Comparison of ENCODE assay signal across 33 mouse cellular contexts in genomic region chr11:121198622-121199021, GRCm38 (mm10). TPM values are rescaled to one million over a fixed set of nuclear protein-coding genes. Genes with fewer than 3 reads are reported as not detected.
DNase-seq lines count a peak whose midpoint lies in the region; ATAC-seq and TF ChIP-seq lines count a peak whose summit lies in the region.
"Had no signal": no experiment of that assay in that cellular context is flagged by ENCODE, and none has a peak within 500 bp of the region (broad histone marks: within the 10 kb centered on the region; RNA-seq: fewer than 3 reads in every experiment).

No protein-coding gene starts in this region.

- TF ChIP-seq CTCF in kidney, postnatal 0 days (IDR thresholded peaks at IDR 0.05; ENCODE audit: low read depth) = no peak
- TF ChIP-seq CTCF in lung, postnatal 0 days (IDR thresholded peaks at IDR 0.05) = no peak
- no peak for TF ChIP-seq CTCF in stomach, postnatal 0 days (IDR thresholded peaks at IDR 0.05; ENCODE audit: low read depth)

- no peak overlapping the region for H3K4me2 ChIP-seq in kidney, postnatal 0 days (ENCODE audit: low read length)
- H3K4me2 ChIP-seq in kidney, embryonic 15.5 days = no peak overlapping the region
- no peak overlapping the region for H3K4me2 ChIP-seq in lung, postnatal 0 days (replicated peaks; ENCODE audit: low read depth, low read length)
- H3K4me2 ChIP-seq in embryonic facial prominence, embryonic 15.5 days (replicated peaks) = no peak overlapping the region
- no peak overlapping the region for H3K4me2 ChIP-seq in stomach, postnatal 0 days (replicated peaks; ENCODE audit: low read depth)
- H3K4me2 ChIP-seq: embryonic facial prominence, embryonic 12.5 days; forebrain, embryonic 13.5 days; heart, embryonic 15.5 days; liver, embryonic 12.5 days; midbrain, embryonic 11.5 days; neural tube, embryonic 12.5 days had no signal

- H3K36me3 ChIP-seq in kidney, postnatal 0 days (ENCODE audit: insufficient read depth, low read length) = peaks cover 3% of the 10 kb centered on the region; the same call in 1 of the 2 replicates
- H3K36me3 ChIP-seq in kidney, embryonic 15.5 days = peaks cover 6% of the 10 kb centered on the region; the same call in 1 of the 2 replicates
- H3K36me3 ChIP-seq in lung, postnatal 0 days (ENCODE audit: insufficient read depth, low read length) = no peaks in the 10 kb centered on the region
- no peaks in the 10 kb centered on the region for H3K36me3 ChIP-seq in embryonic facial prominence, embryonic 15.5 days
- no peaks in the 10 kb centered on the region for H3K36me3 ChIP-seq in stomach, postnatal 0 days (ENCODE audit: control insufficient read depth, insufficient read depth, low read length)
- peaks cover 2% of the 10 kb centered on the region; the same call in 1 of the 2 replicates for H3K36me3 ChIP-seq in limb, embryonic 10.5 days
- H3K36me3 ChIP-seq: heart, embryonic 15.5 days; liver, embryonic 12.5 days had no signal

- H3K9me3 ChIP-seq in kidney, postnatal 0 days (replicated peaks; ENCODE audit: low read length) = no peaks in the 10 kb centered on the region
- no peaks in the 10 kb centered on the region for H3K9me3 ChIP-seq in kidney, embryonic 15.5 days (replicated peaks)
- H3K9me3 ChIP-seq in lung, postnatal 0 days (ENCODE audit: low read length) = no peaks in the 10 kb centered on the region
- no peaks in the 10 kb centered on the region for H3K9me3 ChIP-seq in embryonic facial prominence, embryonic 15.5 days (replicated peaks)
- no peaks in the 10 kb centered on the region for H3K9me3 ChIP-seq in stomach, postnatal 0 days (ENCODE audit: control insufficient read depth, low read length)
- H3K9me3 ChIP-seq in limb, embryonic 10.5 days (replicated peaks) = no peaks in the 10 kb centered on the region
- H3K9me3 ChIP-seq: embryonic facial prominence, embryonic 12.5 days; forebrain, embryonic 13.5 days; heart, embryonic 10.5 days; heart, embryonic 15.5 days; liver, embryonic 12.5 days; neural tube, embryonic 12.5 days had no signal

- DNase-seq in kidney, postnatal 0 days (ENCODE audit: low spot score) = peak; percentile 9
- DNase-seq in lung, postnatal 0 days (ENCODE audit: low spot score) = peak; percentile 41
- no peak for DNase-seq in lung, adult 18-20 months
- DNase-seq in stomach, postnatal 0 days (ENCODE audit: low spot score) = no peak
- DNase-seq in left cerebral cortex, adult 8-10 months (ENCODE audit: low spot score in 2 of 2) = no peak
- DNase-seq in limb, embryonic 10.5 days (ENCODE audit: low spot score) = no peak
- DNase-seq: adrenal gland, postnatal 14 days; cerebellum, adult 11 months; cerebellum, adult 9-10 months; cerebellum, postnatal 36 days; gastrocnemius, postnatal 14 days; heart, adult 11 months; kidney, adult 8-10 months; kidney, postnatal 25 days; liver, postnatal 0 days; thymus, postnatal 14 days had no signal

- no peak overlapping the region for H3K27ac ChIP-seq in kidney, postnatal 0 days
- no peak overlapping the region for H3K27ac ChIP-seq in kidney, embryonic 15.5 days
- no peak overlapping the region for H3K27ac ChIP-seq in lung, postnatal 0 days (ENCODE audit: low read length)
- no peak overlapping the region for H3K27ac ChIP-seq in embryonic facial prominence, embryonic 15.5 days (replicated peaks)
- H3K27ac ChIP-seq in stomach, postnatal 0 days (replicated peaks) = 0 out of 2 replicates have a peak overlapping the region, but pooled peaks have one; percentile 40
- no peak overlapping the region for H3K27ac ChIP-seq in limb, embryonic 10.5 days
- H3K27ac ChIP-seq: embryonic facial prominence, embryonic 12.5 days; forebrain, embryonic 13.5 days; heart, embryonic 10.5 days; heart, embryonic 15.5 days; liver, embryonic 12.5 days; neural tube, embryonic 12.5 days had no signal

- no peak for TF ChIP-seq EP300 in lung, postnatal 0 days (IDR thresholded peaks at IDR 0.05)
- TF ChIP-seq EP300 in stomach, postnatal 0 days (optimal IDR thresholded peaks at IDR 0.05) = no peak

- no peak for ATAC-seq in kidney, postnatal 0 days (replicated peaks; ENCODE audit: low FRiP score, low read depth)
- ATAC-seq in kidney, embryonic 15.5 days (replicated peaks; ENCODE audit: low FRiP score) = no peak
- ATAC-seq in lung, postnatal 0 days = peak; percentile 60
- peak; percentile 44; the same call in 1 of the 2 replicates for ATAC-seq in embryonic facial prominence, embryonic 15.5 days (ENCODE audit: insufficient number of reproducible peaks, low FRiP score, low TSS enrichment, low read depth)
- ATAC-seq in stomach, postnatal 0 days (ENCODE audit: low FRiP score, low TSS enrichment) = no peak; the same call in 1 of the 2 replicates
- ATAC-seq: forebrain, embryonic 13.5 days; hindbrain, embryonic 16.5 days; liver, embryonic 12.5 days; liver, postnatal 0 days; midbrain, embryonic 16.5 days had no signal

- no peak overlapping the region for H3K4me3 ChIP-seq in kidney, postnatal 0 days (replicated peaks; ENCODE audit: low read depth, low read length)
- H3K4me3 ChIP-seq in kidney, embryonic 15.5 days (replicated peaks) = no peak overlapping the region
- no peak overlapping the region for H3K4me3 ChIP-seq in lung, postnatal 0 days (ENCODE audit: low read depth, low read length)
- no peak overlapping the region for H3K4me3 ChIP-seq in embryonic facial prominence, embryonic 15.5 days (replicated peaks)
- H3K4me3 ChIP-seq in stomach, postnatal 0 days (ENCODE audit: low read depth, low read length) = no peak overlapping the region
- H3K4me3 ChIP-seq in limb, embryonic 10.5 days = no peak overlapping the region
- H3K4me3 ChIP-seq: embryonic facial prominence, embryonic 12.5 days; erythroblast, embryonic 14.5 days; forebrain, embryonic 13.5 days; heart, embryonic 10.5 days; heart, embryonic 15.5 days; liver, embryonic 12.5 days; neural tube, embryonic 12.5 days had no signal

- H3K9ac ChIP-seq in kidney, postnatal 0 days (ENCODE audit: low read depth, low read length) = no peak overlapping the region
- no peak overlapping the region for H3K9ac ChIP-seq in kidney, embryonic 15.5 days
- H3K9ac ChIP-seq in lung, postnatal 0 days (replicated peaks; ENCODE audit: low read depth) = no peak overlapping the region
- H3K9ac ChIP-seq in embryonic facial prominence, embryonic 15.5 days = no peak overlapping the region
- no peak overlapping the region for H3K9ac ChIP-seq in stomach, postnatal 0 days (ENCODE audit: low read length)
- H3K9ac ChIP-seq: embryonic facial prominence, embryonic 12.5 days; forebrain, embryonic 13.5 days; heart, embryonic 15.5 days; liver, embryonic 12.5 days; liver, postnatal 0 days; neural tube, embryonic 12.5 days had no signal

- H3K27me3 ChIP-seq in kidney, postnatal 0 days (ENCODE audit: insufficient read depth, low read length) = no peaks in the 10 kb centered on the region
- H3K27me3 ChIP-seq in kidney, embryonic 15.5 days = no peaks in the 10 kb centered on the region
- no peaks in the 10 kb centered on the region for H3K27me3 ChIP-seq in lung, postnatal 0 days (replicated peaks; ENCODE audit: insufficient read depth, low read length)
- H3K27me3 ChIP-seq in embryonic facial prominence, embryonic 15.5 days = no peaks in the 10 kb centered on the region
- H3K27me3 ChIP-seq in stomach, postnatal 0 days (ENCODE audit: control insufficient read depth, insufficient read depth, low read length) = no peaks in the 10 kb centered on the region
- H3K27me3 ChIP-seq in limb, embryonic 10.5 days (ENCODE audit: low read depth, poor library complexity, severe bottlenecking) = no peaks in the 10 kb centered on the region
- H3K27me3 ChIP-seq: embryonic facial prominence, embryonic 12.5 days; forebrain, embryonic 13.5 days; heart, embryonic 15.5 days; liver, embryonic 12.5 days; neural tube, embryonic 12.5 days had no signal

- 24% methylated on average over 2 of the region's 2 CpGs for WGBS in kidney, postnatal 0 days
- WGBS in kidney, embryonic 15.5 days = 16% methylated on average over 2 of the region's 2 CpGs
- WGBS in lung, postnatal 0 days = 8% methylated on average over 2 of the region's 2 CpGs
- WGBS in embryonic facial prominence, embryonic 15.5 days = 41% methylated on average over 2 of the region's 2 CpGs
- WGBS in stomach, postnatal 0 days = 17% methylated on average over 2 of the region's 2 CpGs
- WGBS in limb, embryonic 10.5 days = 56% methylated on average over 2 of the region's 2 CpGs

- no peaks in the 10 kb centered on the region for H3K4me1 ChIP-seq in kidney, postnatal 0 days (replicated peaks; ENCODE audit: insufficient read depth, low read length)
- H3K4me1 ChIP-seq in kidney, embryonic 15.5 days = peaks cover 3% of the 10 kb centered on the region; the same call in 1 of the 2 replicates
- H3K4me1 ChIP-seq in lung, postnatal 0 days (ENCODE audit: insufficient read depth, low read depth, low read length) = no peaks in the 10 kb centered on the region
- peaks cover 3% of the 10 kb centered on the region for H3K4me1 ChIP-seq in embryonic facial prominence, embryonic 15.5 days
- H3K4me1 ChIP-seq in stomach, postnatal 0 days (replicated peaks; ENCODE audit: control insufficient read depth, insufficient read depth) = no peaks in the 10 kb centered on the region
- peaks cover 5% of the 10 kb centered on the region for H3K4me1 ChIP-seq in limb, embryonic 10.5 days

RNA-seq across cellular contexts. Expression of gene Hexdc, which starts 5.6 kb away (rescaled TPM):
- 8.4 and 8.9 TPM in 2 replicates for polyA plus RNA-seq in kidney, postnatal 0 days (2015; fragmentation: Nextera tagmentation; extraction: Ambion mirVana)
- 9.6 and 13.7 TPM in 2 replicates for polyA plus RNA-seq in kidney, embryonic 15.5 days (2015; fragmentation: Nextera tagmentation; extraction: Ambion mirVana)
- 4.5 and 6.1 TPM in 2 replicates for polyA plus RNA-seq in lung, postnatal 0 days (2015; fragmentation: Nextera tagmentation; extraction: Ambion mirVana)
- 10.0 and 12.2 TPM in 2 replicates for polyA plus RNA-seq in embryonic facial prominence, embryonic 15.5 days (2015; fragmentation: Nextera tagmentation; extraction: Ambion mirVana)
- 5.7 and 6.4 TPM in 2 replicates for polyA plus RNA-seq in stomach, postnatal 0 days (2015; fragmentation: Nextera tagmentation; extraction: Ambion mirVana)
- total RNA-seq in left cerebral cortex, adult 8-10 months (2022) = 10 to 100 TPM; 20.8 to 27.9 (median 24.8) TPM
- 5.7 and 9.0 TPM in 2 replicates for polyA plus RNA-seq in limb, embryonic 10.5 days (2016; fragmentation: Nextera tagmentation; extraction: Ambion mirVana)

RNA-seq across cellular contexts. Expression of gene Ogfod3, which starts 5.9 kb away (rescaled TPM):
- 37.9 and 38.1 TPM in 2 replicates for polyA plus RNA-seq in kidney, postnatal 0 days (2015; fragmentation: Nextera tagmentation; extraction: Ambion mirVana)
- 31.7 and 32.0 TPM in 2 replicates for polyA plus RNA-seq in kidney, embryonic 15.5 days (2015; fragmentation: Nextera tagmentation; extraction: Ambion mirVana)
- 18.3 and 20.3 TPM in 2 replicates for polyA plus RNA-seq in lung, postnatal 0 days (2015; fragmentation: Nextera tagmentation; extraction: Ambion mirVana)
- 20.8 and 21.9 TPM in 2 replicates for polyA plus RNA-seq in embryonic facial prominence, embryonic 15.5 days (2015; fragmentation: Nextera tagmentation; extraction: Ambion mirVana)
- polyA plus RNA-seq in stomach, postnatal 0 days (2015; fragmentation: Nextera tagmentation; extraction: Ambion mirVana) = 22.2 and 23.3 TPM in 2 replicates
- total RNA-seq in left cerebral cortex, adult 8-10 months (2022) = 10 to 100 TPM in 1 of 4 experiments, 1 to 10 TPM in 3; 7.5 to 10.2 (median 9.5) TPM
- polyA plus RNA-seq in limb, embryonic 10.5 days (2016; fragmentation: Nextera tagmentation; extraction: Ambion mirVana) = 17.0 and 19.1 TPM in 2 replicates

RNA-seq across cellular contexts. Expression of gene Cybc1, which starts 30.5 kb away (rescaled TPM):
- polyA plus RNA-seq in kidney, postnatal 0 days (2015; fragmentation: Nextera tagmentation; extraction: Ambion mirVana) = 24.3 and 27.2 TPM in 2 replicates
- polyA plus RNA-seq in kidney, embryonic 15.5 days (2015; fragmentation: Nextera tagmentation; extraction: Ambion mirVana) = 32.6 and 34.4 TPM in 2 replicates
- polyA plus RNA-seq in lung, postnatal 0 days (2015; fragmentation: Nextera tagmentation; extraction: Ambion mirVana) = 28.9 and 29.3 TPM in 2 replicates
- 43.2 and 44.8 TPM in 2 replicates for polyA plus RNA-seq in embryonic facial prominence, embryonic 15.5 days (2015; fragmentation: Nextera tagmentation; extraction: Ambion mirVana)
- 26.9 and 27.4 TPM in 2 replicates for polyA plus RNA-seq in stomach, postnatal 0 days (2015; fragmentation: Nextera tagmentation; extraction: Ambion mirVana)
- 10 to 100 TPM; 19.2 to 25.9 (median 23.0) TPM for total RNA-seq in left cerebral cortex, adult 8-10 months (2022)
- 29.4 and 33.8 TPM in 2 replicates for polyA plus RNA-seq in limb, embryonic 10.5 days (2016; fragmentation: Nextera tagmentation; extraction: Ambion mirVana)

RNA-seq across cellular contexts. Expression of gene Narf, which starts 38.4 kb away (rescaled TPM):
- 30.7 and 34.6 TPM in 2 replicates for polyA plus RNA-seq in kidney, postnatal 0 days (2015; fragmentation: Nextera tagmentation; extraction: Ambion mirVana)
- polyA plus RNA-seq in kidney, embryonic 15.5 days (2015; fragmentation: Nextera tagmentation; extraction: Ambion mirVana) = 53.8 and 60.5 TPM in 2 replicates
- 15.8 and 18.7 TPM in 2 replicates for polyA plus RNA-seq in lung, postnatal 0 days (2015; fragmentation: Nextera tagmentation; extraction: Ambion mirVana)
- 53.8 and 56.2 TPM in 2 replicates for polyA plus RNA-seq in embryonic facial prominence, embryonic 15.5 days (2015; fragmentation: Nextera tagmentation; extraction: Ambion mirVana)
- 19.3 and 19.8 TPM in 2 replicates for polyA plus RNA-seq in stomach, postnatal 0 days (2015; fragmentation: Nextera tagmentation; extraction: Ambion mirVana)
- total RNA-seq in left cerebral cortex, adult 8-10 months (2022) = 10 to 100 TPM; 44.1 to 61.8 (median 51.2) TPM
- polyA plus RNA-seq in limb, embryonic 10.5 days (2016; fragmentation: Nextera tagmentation; extraction: Ambion mirVana) = 40.8 and 60.4 TPM in 2 replicates

RNA-seq across cellular contexts. Expression of gene Uts2r, which starts 38.6 kb away (rescaled TPM):
- not detected in 2 replicates for polyA plus RNA-seq in kidney, postnatal 0 days (2015; fragmentation: Nextera tagmentation; extraction: Ambion mirVana)
- 0.09 TPM in 1 of 2 replicates, not detected in the other for polyA plus RNA-seq in kidney, embryonic 15.5 days (2015; fragmentation: Nextera tagmentation; extraction: Ambion mirVana)
- not detected in 2 replicates for polyA plus RNA-seq in lung, postnatal 0 days (2015; fragmentation: Nextera tagmentation; extraction: Ambion mirVana)
- 0.71 and 0.72 TPM in 2 replicates for polyA plus RNA-seq in embryonic facial prominence, embryonic 15.5 days (2015; fragmentation: Nextera tagmentation; extraction: Ambion mirVana)
- polyA plus RNA-seq in stomach, postnatal 0 days (2015; fragmentation: Nextera tagmentation; extraction: Ambion mirVana) = not detected in 2 replicates
- under 1 TPM in 3 of 4 experiments, not detected in 1; 0.18 to 0.50 (median 0.37) TPM for total RNA-seq in left cerebral cortex, adult 8-10 months (2022)
- polyA plus RNA-seq in limb, embryonic 10.5 days (2016; fragmentation: Nextera tagmentation; extraction: Ambion mirVana) = 0.11 TPM in 1 of 2 replicates, not detected in the other
- total RNA-seq: adrenal gland, postnatal 14 days; left cerebral cortex, postnatal 25 days; megakaryocyte, adult 5-6 weeks had no signal
- polyA plus RNA-seq: heart, embryonic 15.5 days; intestine, embryonic 14.5 days; liver, embryonic 12.5 days; liver, postnatal 0 days; midbrain, embryonic 11.5 days; stomach, embryonic 14.5 days; urinary bladder, adult 2 months had no signal

Comparison
In these comparisons a context has a peak if more than half of its experiments do, and no peak if none do; other contexts are left out.
1. DNase-seq: peak in kidney, postnatal 0 days (single experiment) and lung, postnatal 0 days (single experiment); none in lung, adult 18-20 months (0 of 2), stomach, postnatal 0 days (single experiment), left cerebral cortex, adult 8-10 months (0 of 2) and limb, embryonic 10.5 days (single experiment).
2. ATAC-seq: peak in lung, postnatal 0 days (single experiment) and embryonic facial prominence, embryonic 15.5 days (single experiment); none in kidney, postnatal 0 days (single experiment), kidney, embryonic 15.5 days (single experiment) and stomach, postnatal 0 days (single experiment).